Mouse (Mus musculus): ENCODE data around the gene Zfp276.
"Not testable (repeated sequence)": the region's sequence is repeated elsewhere in the genome, so short reads cannot be mapped to it uniquely, and the experiment has no call there.

The Zfp276 gene

GRCm38 (mm10) chr8:123254099-123254885, at the start of gene Zfp276, which contains the start of gene Vps9d1:
TSS of gene Zfp276 (plus strand) at chr8:123254195.
TSS of gene Vps9d1 (minus strand) at chr8:123254348.
- peak; percentile 80 to 85 for DNase-seq

GRCm38 (mm10) chr8:123211876-123212275, 42.1 kb upstream of the Zfp276 start:
- no peak for DNase-seq

- peak; percentile 84 to 85 for DNase-seq
These were observed 41.5 kb upstream of the Zfp276 start, which contains the start of the genes Chmp1a and Spata33 for GRCm38 (mm10) chr8:123212321-123213117. TSS of gene Chmp1a (minus strand) at chr8:123212763. TSS of gene Spata33 (plus strand) at chr8:123212832.

GRCm38 (mm10) chr8:123213118-123213772, 40.8 kb upstream of the Zfp276 start:
- no peak for DNase-seq

- no peak for DNase-seq
These were observed 38.6 kb upstream of the Zfp276 start for GRCm38 (mm10) chr8:123215430-123215829.

DNA sequence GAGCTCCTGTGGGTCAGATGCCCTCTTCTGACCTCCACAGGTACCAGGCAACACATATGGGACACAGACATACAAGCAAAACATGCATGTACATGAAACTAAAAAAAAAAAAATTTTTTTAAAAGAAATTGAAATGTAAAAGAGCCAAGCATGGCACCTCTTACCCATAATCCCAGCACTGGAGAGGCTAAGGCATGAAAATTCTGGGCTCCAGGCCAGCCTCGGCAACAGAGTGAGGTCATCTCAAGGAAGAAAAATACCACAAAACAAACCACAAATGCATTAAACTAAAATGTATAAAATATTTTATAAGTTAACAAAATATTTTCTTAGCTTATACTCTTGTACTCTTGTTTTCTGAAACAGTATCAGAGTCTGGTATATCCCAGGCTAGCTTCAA, 33.1 kb upstream of the Zfp276 start:
- DNase-seq: no peak

GRCm38 (mm10) chr8:123224278-123225266, 29.4 kb upstream of the Zfp276 start, which contains the start of gene Cdk10:
TSS of gene Cdk10 (plus strand) at chr8:123224842.
- peak; percentile 95 to 97 for DNase-seq

GRCm38 (mm10) chr8:123228416-123228815, 25.6 kb upstream of the Zfp276 start:
- no peak for DNase-seq

GRCm38 (mm10) chr8:123230326-123230725, 23.7 kb upstream of the Zfp276 start:
- DNase-seq: not testable (repeated sequence)

DNA sequence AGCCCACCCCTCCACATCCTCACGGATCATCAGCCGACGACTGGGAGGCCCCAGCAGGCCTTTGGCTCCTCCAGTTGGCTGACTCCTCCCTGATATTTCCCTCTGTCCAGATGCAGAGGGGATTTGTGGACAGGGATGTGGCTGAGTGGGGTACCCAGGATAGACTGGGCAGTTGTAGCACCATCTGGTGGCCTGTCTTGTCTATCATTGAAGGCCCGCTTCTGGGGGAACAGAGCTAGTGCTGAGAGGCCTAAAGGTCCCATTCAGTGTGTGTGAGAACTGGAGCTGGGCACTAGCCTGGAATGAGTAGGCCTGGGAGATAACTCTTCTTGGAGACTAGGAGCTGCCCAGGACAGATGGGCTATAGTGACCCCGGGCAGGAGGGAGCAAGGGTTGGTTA, 22.3 kb upstream of the Zfp276 start:
- no peak for DNase-seq

DNA sequence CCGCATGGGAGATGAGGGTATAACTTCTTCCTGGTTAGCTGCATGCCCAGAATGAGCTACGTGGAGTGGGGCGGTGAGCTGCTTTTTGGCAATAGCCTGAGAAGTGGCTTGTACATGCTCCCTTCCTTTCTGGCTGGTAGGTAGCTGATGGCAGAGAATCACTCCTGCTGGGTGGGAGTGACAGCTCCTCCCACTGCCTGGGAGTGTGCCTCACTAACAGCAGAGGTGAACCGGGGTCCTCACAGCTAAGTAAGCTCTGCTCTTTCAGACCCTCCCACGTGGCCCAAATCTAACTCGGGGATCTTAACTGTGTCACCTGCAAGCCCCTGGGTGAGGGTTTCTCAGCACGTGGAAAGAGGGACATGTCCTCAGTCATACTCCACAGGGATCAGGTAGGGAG, 21.4 kb upstream of the Zfp276 start:
- DNase-seq: no peak

GRCm38 (mm10) chr8:123233300-123233699, 20.7 kb upstream of the Zfp276 start:
- DNase-seq: no peak

DNA sequence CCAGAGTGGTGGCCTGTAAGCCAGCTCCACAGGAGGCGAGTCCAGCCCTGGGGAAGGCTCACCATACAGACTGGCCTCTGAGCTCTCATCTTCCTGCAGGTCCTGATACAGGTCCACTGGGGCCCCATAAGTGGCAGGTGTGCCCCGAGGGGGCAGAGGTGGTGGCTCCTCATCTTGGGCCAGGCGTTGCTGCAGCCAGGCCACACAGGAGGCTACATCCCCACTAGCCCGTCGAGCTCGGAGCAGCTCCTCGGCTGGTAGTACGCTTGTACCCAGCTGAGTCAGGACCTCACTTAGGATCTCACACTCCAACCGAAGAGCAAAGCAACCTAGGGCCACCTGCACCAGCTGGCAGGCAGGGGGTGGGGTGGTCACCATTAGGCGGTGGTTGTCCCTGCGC, 20.2 kb upstream of the Zfp276 start:
- no peak for DNase-seq

DNA sequence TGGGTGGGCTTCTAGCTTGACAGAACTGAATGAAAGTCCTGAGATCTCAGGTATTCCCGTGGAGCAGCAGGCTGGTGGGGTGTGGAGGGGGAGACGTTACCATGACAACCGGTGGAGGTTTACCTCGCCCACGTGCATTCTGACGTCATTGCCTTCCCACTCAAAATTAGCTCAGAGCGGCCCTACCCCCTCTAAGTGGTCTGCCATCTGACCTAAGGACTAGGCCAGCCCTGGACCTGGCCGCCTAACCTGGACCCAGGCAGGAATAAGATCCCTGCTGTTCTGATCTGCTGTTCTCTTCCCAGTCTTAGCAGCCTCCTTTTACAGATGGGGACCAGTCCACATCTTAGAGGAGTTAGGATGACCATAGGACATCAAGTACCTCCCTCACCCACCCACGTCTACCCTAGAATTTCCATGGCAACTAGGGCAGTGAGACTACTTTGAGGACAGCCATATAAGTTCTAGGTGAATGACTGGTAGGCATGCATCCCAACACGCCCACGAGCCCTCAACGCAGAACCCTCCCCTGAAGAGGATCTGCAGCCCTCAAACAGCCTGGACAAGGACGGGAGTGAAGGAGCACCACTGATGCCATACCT, 19.0 kb upstream of the Zfp276 start:
- peak; percentile 42 to 43 for DNase-seq

DNA sequence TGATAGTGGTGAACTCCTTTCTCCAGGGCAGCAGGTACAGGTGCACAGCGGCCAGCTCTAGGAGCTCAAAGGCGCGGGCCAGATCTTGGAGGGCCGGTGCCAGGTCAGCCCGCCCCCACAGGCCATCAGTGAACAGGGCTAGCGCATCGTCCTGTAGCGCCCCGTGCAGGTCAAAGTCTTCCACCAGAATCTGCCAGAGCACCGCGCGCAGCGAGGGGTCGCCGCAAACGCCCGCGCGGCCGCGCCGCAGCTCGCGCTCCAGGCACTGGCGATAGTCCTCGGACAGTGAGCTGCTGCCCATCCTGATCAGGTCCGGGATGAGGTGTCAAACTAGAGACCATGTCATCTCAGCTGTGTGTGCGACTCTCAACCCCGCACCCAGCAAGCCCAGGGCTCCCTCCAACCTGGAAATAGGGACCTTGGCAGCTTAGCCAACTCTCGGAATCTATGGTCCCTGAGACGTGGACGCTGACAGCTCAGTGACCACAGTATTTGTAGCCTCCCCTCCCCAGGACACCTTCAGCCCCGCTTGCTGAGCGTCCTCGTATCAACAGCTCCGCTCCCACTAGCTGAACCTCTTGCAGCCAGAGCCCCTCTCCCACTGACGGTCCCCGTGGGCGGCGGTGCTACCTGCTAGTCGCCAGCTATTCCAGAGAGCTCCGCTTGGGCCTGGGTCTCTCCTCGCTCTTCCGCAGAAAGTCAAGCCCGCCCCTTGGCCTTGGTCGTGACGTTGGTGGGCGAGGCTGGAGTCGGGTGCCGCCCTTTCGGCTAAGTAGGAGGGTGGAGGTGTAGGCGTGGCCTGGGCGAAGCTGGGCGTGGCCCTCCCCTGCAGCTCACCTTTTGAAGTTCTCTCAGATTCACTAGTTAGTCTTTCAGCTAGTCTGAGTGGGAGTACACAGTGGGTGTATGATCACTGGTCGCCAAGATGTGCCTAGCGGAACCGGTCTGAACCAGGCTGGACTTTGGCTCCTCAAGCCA, 18.2 kb upstream of the Zfp276 start, which contains the start of gene Spata2l:
TSS of gene Spata2l (minus strand) at position 714 of the 978 bp plus-strand sequence.
- peak; percentile 75 to 82 for DNase-seq

GRCm38 (mm10) chr8:123239398-123239797, 14.6 kb upstream of the Zfp276 start:
- DNase-seq: no peak

DNA sequence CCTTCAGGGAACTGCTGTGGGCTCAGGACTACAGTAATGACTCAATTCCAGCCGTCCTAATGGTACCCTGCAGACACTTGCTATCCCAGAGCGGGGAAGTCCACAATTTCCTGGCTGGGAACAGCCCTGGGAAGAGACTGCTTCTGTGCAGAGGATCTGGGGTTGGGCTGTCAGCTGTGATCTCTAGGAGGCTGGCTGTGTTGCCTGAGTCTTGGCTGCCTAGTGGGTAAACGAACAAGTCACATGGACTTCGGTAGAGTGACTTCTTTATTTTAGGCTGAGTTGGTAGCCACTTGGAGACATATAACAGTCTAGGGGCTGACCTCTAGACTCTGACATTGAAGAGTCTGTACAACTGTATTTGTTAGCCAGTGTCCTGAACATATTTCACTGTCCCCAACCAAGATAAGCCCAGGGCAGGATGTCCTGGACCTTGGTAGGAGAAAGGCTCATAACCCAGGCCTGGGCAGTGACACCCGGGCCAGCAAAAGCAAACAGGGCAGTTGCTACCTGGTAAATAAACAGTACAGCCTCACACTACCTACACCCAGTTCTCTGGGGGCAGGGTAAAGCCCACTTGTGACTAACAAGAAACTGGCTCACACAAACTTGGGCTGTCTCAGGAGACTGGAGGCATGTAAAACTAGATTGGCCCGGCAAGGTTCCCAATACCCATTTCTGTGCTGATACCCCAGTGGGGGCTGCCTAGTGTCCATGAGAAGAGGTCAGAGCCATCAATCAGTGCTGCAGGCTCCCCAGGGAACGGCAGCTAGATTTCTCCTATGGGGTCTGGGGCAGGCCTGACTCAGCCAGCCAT, 11.7 kb upstream of the Zfp276 start:
- DNase-seq: no peak

GRCm38 (mm10) chr8:123243053-123243452, 10.9 kb upstream of the Zfp276 start:
- no peak for DNase-seq

GRCm38 (mm10) chr8:123244382-123244781, 9.6 kb upstream of the Zfp276 start:
- DNase-seq: no peak

Measured in cerebellum, postnatal 36 days (tissue).